12 mouse cellular contexts compared by ENCODE assay signal in the genomic region with DNA sequence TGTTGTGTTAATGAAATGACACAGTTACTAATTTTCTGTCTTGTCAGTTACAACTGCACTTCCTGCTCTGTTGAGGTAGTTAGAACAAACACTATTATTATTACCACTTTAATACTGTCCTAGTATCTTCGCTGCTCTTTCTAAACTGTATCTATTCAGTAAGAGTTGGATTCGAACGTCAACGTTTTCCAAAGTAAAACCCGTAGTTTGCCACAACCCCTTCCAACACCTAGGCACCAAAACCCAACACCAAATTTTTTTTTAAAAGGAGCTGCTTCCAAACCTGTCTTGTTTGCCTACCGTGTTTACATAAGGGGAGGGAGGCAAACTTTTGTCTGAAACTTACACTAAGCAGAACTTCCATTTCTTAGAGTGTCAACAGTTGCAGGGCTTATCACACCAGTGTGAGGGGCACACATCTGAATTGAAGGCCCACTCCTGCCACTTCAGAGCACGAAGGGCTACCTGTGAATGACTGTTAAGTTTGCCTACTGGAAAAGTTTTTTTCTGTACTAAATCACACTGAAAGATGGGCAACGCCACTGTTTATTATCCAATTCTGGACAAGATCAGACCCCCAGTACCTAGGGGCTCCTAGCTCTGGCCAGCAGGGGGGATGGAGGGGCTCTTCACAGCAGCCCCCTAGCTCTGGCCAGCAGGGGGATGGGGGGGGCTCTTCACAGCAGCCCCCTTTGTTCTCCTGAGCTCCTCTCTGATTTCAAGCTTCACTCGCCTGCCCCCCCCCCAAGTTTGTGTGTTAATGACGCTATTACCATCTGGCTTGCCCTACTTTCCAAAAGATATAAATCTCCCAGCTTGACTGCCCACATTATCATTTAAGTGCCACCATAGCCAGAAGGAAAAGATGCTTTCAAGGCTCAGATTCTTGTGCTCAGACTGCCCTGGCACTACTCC. TPM values are rescaled to one million over a fixed set of nuclear protein-coding genes. Genes with fewer than 3 reads are reported as not detected.
DNase-seq lines count a peak whose midpoint lies in the region; ATAC-seq lines count a peak whose summit lies in the region.
"Had no signal": no experiment of that assay in that cellular context is flagged by ENCODE, and none has a peak within 500 bp of the region (broad histone marks: within the 10 kb centered on the region; RNA-seq: fewer than 3 reads in every experiment).

No protein-coding gene starts in this region.

- no peaks in the 10 kb centered on the region for H3K9me3 ChIP-seq in embryonic facial prominence, embryonic 14.5 days (ENCODE audit: control insufficient read depth, low read length)
- H3K9me3 ChIP-seq in hindbrain, embryonic 15.5 days, result no peaks in the 10 kb centered on the region
- no peaks in the 10 kb centered on the region for H3K9me3 ChIP-seq in neural tube, embryonic 13.5 days
- no peaks in the 10 kb centered on the region for H3K9me3 ChIP-seq in kidney, embryonic 16.5 days (ENCODE audit: low read length)
- H3K9me3 ChIP-seq: heart, embryonic 13.5 days had no signal

- peaks cover 12% of the 10 kb centered on the region for H3K4me1 ChIP-seq in embryonic facial prominence, embryonic 14.5 days (ENCODE audit: control insufficient read depth, insufficient read depth, low read length)
- H3K4me1 ChIP-seq in hindbrain, embryonic 15.5 days (replicated peaks), result peaks cover 25% of the 10 kb centered on the region
- peaks cover 67% of the 10 kb centered on the region for H3K4me1 ChIP-seq in neural tube, embryonic 13.5 days (replicated peaks)
- H3K4me1 ChIP-seq in kidney, embryonic 16.5 days (ENCODE audit: insufficient read depth, low read length), result peaks cover 18% of the 10 kb centered on the region

- 7% methylated on average over 10 of the region's 10 CpGs for WGBS in embryonic facial prominence, embryonic 14.5 days
- 7% methylated on average over 10 of the region's 10 CpGs for WGBS in hindbrain, embryonic 15.5 days
- WGBS in neural tube, embryonic 13.5 days, result 3% methylated on average over 10 of the region's 10 CpGs
- 2% methylated on average over 10 of the region's 10 CpGs for WGBS in kidney, embryonic 16.5 days

- peak; percentile 78 for DNase-seq in Muller cell, postnatal 12 days (ENCODE audit: inconsistent ontology term)
- no peak for DNase-seq in embryonic facial prominence, embryonic 14.5 days (ENCODE audit: low spot score)
- DNase-seq in cerebellum, adult 18-20 months, result no peak
- DNase-seq: kidney, adult 18-20 months; liver; right cerebral cortex, adult 18-20 months had no signal

- no peak overlapping the region for H3K9ac ChIP-seq in embryonic facial prominence, embryonic 14.5 days (ENCODE audit: low read depth, low read length)
- H3K9ac ChIP-seq in hindbrain, embryonic 15.5 days, result no peak overlapping the region
- H3K9ac ChIP-seq in neural tube, embryonic 13.5 days, result no peak overlapping the region
- no peak overlapping the region for H3K9ac ChIP-seq in kidney, embryonic 16.5 days (replicated peaks; ENCODE audit: low read length)
- H3K9ac ChIP-seq: heart, embryonic 13.5 days had no signal

- peak overlapping the region; percentile 58 for H3K4me2 ChIP-seq in embryonic facial prominence, embryonic 14.5 days (ENCODE audit: low read depth, low read length)
- H3K4me2 ChIP-seq in hindbrain, embryonic 15.5 days, result peak overlapping the region; percentile 61
- H3K4me2 ChIP-seq in neural tube, embryonic 13.5 days, result peak overlapping the region; percentile 67
- H3K4me2 ChIP-seq in kidney, embryonic 16.5 days (replicated peaks; ENCODE audit: low read depth, low read length), result no peak overlapping the region

- no peak overlapping the region for H3K4me3 ChIP-seq in embryonic facial prominence, embryonic 14.5 days (ENCODE audit: low read depth, low read length)
- H3K4me3 ChIP-seq in hindbrain, embryonic 15.5 days, result no peak overlapping the region
- peak overlapping the region; percentile 37 for H3K4me3 ChIP-seq in neural tube, embryonic 13.5 days
- no peak overlapping the region for H3K4me3 ChIP-seq in kidney, embryonic 16.5 days (ENCODE audit: low read length)

- H3K27me3 ChIP-seq in embryonic facial prominence, embryonic 14.5 days (replicated peaks; ENCODE audit: control insufficient read depth, insufficient read depth, low read length), result peaks cover 100% of the 10 kb centered on the region
- H3K27me3 ChIP-seq in hindbrain, embryonic 15.5 days, result peaks cover 55% of the 10 kb centered on the region
- peaks cover 69% of the 10 kb centered on the region for H3K27me3 ChIP-seq in neural tube, embryonic 13.5 days
- H3K27me3 ChIP-seq in kidney, embryonic 16.5 days (ENCODE audit: insufficient read depth, low read length), result peaks cover 98% of the 10 kb centered on the region
- H3K27me3 ChIP-seq: CH12.LX had no signal

- ATAC-seq in embryonic facial prominence, embryonic 14.5 days (ENCODE audit: low read depth), result no peak
- peak; percentile 42; the same call in 1 of the 2 replicates for ATAC-seq in hindbrain, embryonic 15.5 days (ENCODE audit: low FRiP score, low read depth)
- peak; percentile 59 for ATAC-seq in neural tube, embryonic 13.5 days (ENCODE audit: low read depth)
- no peak for ATAC-seq in frontal cortex, adult (ENCODE audit: low TSS enrichment)
- ATAC-seq in kidney, embryonic 16.5 days (ENCODE audit: low FRiP score, low TSS enrichment), result no peak

- H3K36me3 ChIP-seq in embryonic facial prominence, embryonic 14.5 days (ENCODE audit: control insufficient read depth, insufficient read depth, low read length), result no peaks in the 10 kb centered on the region
- H3K36me3 ChIP-seq in hindbrain, embryonic 15.5 days, result no peaks in the 10 kb centered on the region
- H3K36me3 ChIP-seq in neural tube, embryonic 13.5 days, result no peaks in the 10 kb centered on the region
- no peaks in the 10 kb centered on the region for H3K36me3 ChIP-seq in kidney, embryonic 16.5 days (ENCODE audit: insufficient read depth, low read length)
- H3K36me3 ChIP-seq: heart, embryonic 13.5 days had no signal

- H3K27ac ChIP-seq in embryonic facial prominence, embryonic 14.5 days (replicated peaks; ENCODE audit: low read depth, low read length), result no peak overlapping the region
- peak overlapping the region; percentile 87 for H3K27ac ChIP-seq in hindbrain, embryonic 15.5 days (replicated peaks)
- peak overlapping the region; percentile 94 for H3K27ac ChIP-seq in neural tube, embryonic 13.5 days (replicated peaks)
- H3K27ac ChIP-seq in kidney, embryonic 16.5 days (ENCODE audit: low read length), result no peak overlapping the region
- H3K27ac ChIP-seq: heart, embryonic 13.5 days had no signal

RNA-seq across cellular contexts. Expression of gene Sox2, which starts 15.8 kb away (rescaled TPM):
- 4.3 and 5.1 TPM in 2 replicates for polyA plus RNA-seq in embryonic facial prominence, embryonic 14.5 days (2014; fragmentation: Nextera tagmentation; extraction: Ambion mirVana)
- polyA plus RNA-seq in hindbrain, embryonic 15.5 days (2015; fragmentation: Nextera tagmentation; extraction: Ambion mirVana), result 18.3 and 19.2 TPM in 2 replicates
- polyA plus RNA-seq in neural tube, embryonic 13.5 days (2015; fragmentation: Nextera tagmentation; extraction: Ambion mirVana), result 20.9 TPM in 2 replicates
- not detected in 2 replicates for polyA plus RNA-seq in kidney, embryonic 16.5 days (2015; fragmentation: Nextera tagmentation; extraction: Ambion mirVana)

Comparison
In these comparisons a context has a peak if more than half of its experiments do, and no peak if none do; other contexts are left out.
1. ATAC-seq: peak in hindbrain, embryonic 15.5 days (single experiment) and neural tube, embryonic 13.5 days (single experiment); none in embryonic facial prominence, embryonic 14.5 days (single experiment), frontal cortex, adult (single experiment) and kidney, embryonic 16.5 days (single experiment).
2. H3K27ac ChIP-seq: peak in hindbrain, embryonic 15.5 days (single experiment) and neural tube, embryonic 13.5 days (single experiment); none in embryonic facial prominence, embryonic 14.5 days (single experiment) and kidney, embryonic 16.5 days (single experiment).